Mouse (Mus musculus) embryonic stem cell, embryonic (primary cell): Measurements from ENCODE around the gene Msx1.

ENCODE experiments used
- CTCF ChIA-PET, 4 experiments: fragments of 300-600 bp in 2 of 4; fragments of 350-600 bp in 2 of 4; sonication (Branson Sonifier 250); formaldehyde crosslinking; loops; one replicate each; lab custom pipeline; 2022; ENCODE audit warnings: inconsistent platforms in 2 of 4; lab: Charles Lee
- POLR2A ChIA-PET, 4 experiments: fragments of 300-600 bp in 2 of 4; fragments of 350-600 bp in 2 of 4; sonication (Branson Sonifier 250); formaldehyde crosslinking; loops; one replicate each; lab custom pipeline; 2022; ENCODE audit warnings: antibody characterized with exemption in 4 of 4, inconsistent platforms in 1 of 4; lab: Charles Lee

Gene Msx1

GRCm38 (mm10) chr5:37828591-37829295 lies 4.4 kb upstream of the Msx1 start:
- CTCF ChIA-PET = interaction anchor here (0.6 to 2.0 kb wide), 6 partner anchors 7 to 261 kb away, joined by 3 to 7 read pairs (median 4); no protein-coding TSS in a partner anchor
- POLR2A ChIA-PET = interaction anchor here (0.5 to 1.8 kb wide), 7 partner anchors 8 to 282 kb away, joined by 3 to 9 read pairs (median 3); no protein-coding TSS in a partner anchor

- CTCF ChIA-PET = interaction anchor here in 2 of 4 experiments (0.7 to 2.0 kb wide), 3 partner anchors 11 to 264 kb away, joined by 3 to 6 read pairs (median 4); no protein-coding TSS in a partner anchor
- POLR2A ChIA-PET = interaction anchor here in 2 of 4 experiments (1.0 to 1.2 kb wide), 2 partner anchors 10 to 13 kb away, joined by 3 to 4 read pairs; no protein-coding TSS in a partner anchor
These were observed 3.6 kb upstream of the Msx1 start for GRCm38 (mm10) chr5:37828001-37828400.

- CTCF ChIA-PET = interaction anchor here in 1 of 4 experiments (0.7 kb wide), 1 partner anchor 264 kb away, joined by 4 read pairs; no protein-coding TSS in a partner anchor
- POLR2A ChIA-PET = no interaction called here
These were observed 3.2 kb upstream of the Msx1 start for GRCm38 (mm10) chr5:37827626-37827950.

- CTCF ChIA-PET = no interaction called here
- POLR2A ChIA-PET = no interaction called here
These were observed 2.6 kb upstream of the Msx1 start for GRCm38 (mm10) chr5:37826706-37827625.

- ChIA-PET POLR2A (no interaction called here), CTCF (no interaction called here)
These were observed 1.4 kb upstream of the Msx1 start for GRCm38 (mm10) chr5:37825611-37826445.

GRCm38 (mm10) chr5:37825111-37825600 lies 773 bp upstream of the Msx1 start:
- ChIA-PET CTCF (no interaction called here), POLR2A (no interaction called here)

GRCm38 (mm10) chr5:37823721-37824460 lies 492 bp downstream of the Msx1 start:
- POLR2A ChIA-PET = interaction anchor here in 1 of 4 experiments (0.9 kb wide), 1 partner anchor 16 kb away, joined by 3 read pairs; no protein-coding TSS in a partner anchor
- CTCF ChIA-PET = no interaction called here

- POLR2A ChIA-PET = interaction anchor here in 1 of 4 experiments (0.9 kb wide), 1 partner anchor 15 kb away, joined by 3 read pairs; no protein-coding TSS in a partner anchor
- CTCF ChIA-PET = no interaction called here
These were observed 1.3 kb downstream of the Msx1 start for GRCm38 (mm10) chr5:37822791-37823720.

- CTCF ChIA-PET = interaction anchor here in 1 of 4 experiments (0.6 kb wide), 1 partner anchor 14 kb away, joined by 5 read pairs; no protein-coding TSS in a partner anchor
- POLR2A ChIA-PET = no interaction called here
These were observed 2.2 kb downstream of the Msx1 start for GRCm38 (mm10) chr5:37822116-37822707.

- ChIA-PET CTCF (interaction anchor here (0.7 to 1.0 kb wide), 8 partner anchors 8 to 875 kb away, joined by 3 to 15 read pairs (median 5); no protein-coding TSS in a partner anchor), POLR2A (interaction anchor here in 3 of 4 experiments (0.5 to 2.3 kb wide), 7 partner anchors 8 to 734 kb away, joined by 3 to 9 read pairs (median 4); no protein-coding TSS in a partner anchor)
These were observed 3.2 kb downstream of the Msx1 start for GRCm38 (mm10) chr5:37821111-37821601.

GRCm38 (mm10) chr5:37820689-37821088 lies 3.7 kb downstream of the Msx1 start:
- POLR2A ChIA-PET = interaction anchor here (0.5 to 2.3 kb wide), 10 partner anchors 9 to 746 kb away, joined by 3 to 9 read pairs (median 4); no protein-coding TSS in a partner anchor

GRCm38 (mm10) chr5:37819971-37820370 lies 4.4 kb downstream of the Msx1 start:
- ChIA-PET POLR2A (interaction anchor here in 3 of 4 experiments (0.7 to 2.3 kb wide), 4 partner anchors 9 to 745 kb away, joined by 3 to 9 read pairs (median 4); no protein-coding TSS in a partner anchor), CTCF (no interaction called here)

More at GRCm38 (mm10) chr5:37820689-37821088, 3.7 kb downstream of the Msx1 start:
- CTCF ChIA-PET = interaction anchor here (0.7 to 1.0 kb wide), 7 partner anchors 9 to 377 kb away, joined by 3 to 15 read pairs (median 4); no protein-coding TSS in a partner anchor

GRCm38 (mm10) chr5:37819541-37819940 lies 4.8 kb downstream of the Msx1 start:
- CTCF ChIA-PET = no interaction called here
- POLR2A ChIA-PET = interaction anchor here in 2 of 4 experiments (1.0 to 2.3 kb wide), 2 partner anchors 10 kb away, joined by 3 to 9 read pairs; no protein-coding TSS in a partner anchor

- POLR2A ChIA-PET = interaction anchor here in 1 of 4 experiments (2.3 kb wide), 1 partner anchor 11 kb away, joined by 9 read pairs; no protein-coding TSS in a partner anchor
- CTCF ChIA-PET = interaction anchor here in 1 of 4 experiments (1.1 kb wide), 1 partner anchor 11 kb away, joined by 7 read pairs; no protein-coding TSS in a partner anchor
These were observed 5.7 kb downstream of the Msx1 start for GRCm38 (mm10) chr5:37818533-37819215.
